In the genomic region with DNA sequence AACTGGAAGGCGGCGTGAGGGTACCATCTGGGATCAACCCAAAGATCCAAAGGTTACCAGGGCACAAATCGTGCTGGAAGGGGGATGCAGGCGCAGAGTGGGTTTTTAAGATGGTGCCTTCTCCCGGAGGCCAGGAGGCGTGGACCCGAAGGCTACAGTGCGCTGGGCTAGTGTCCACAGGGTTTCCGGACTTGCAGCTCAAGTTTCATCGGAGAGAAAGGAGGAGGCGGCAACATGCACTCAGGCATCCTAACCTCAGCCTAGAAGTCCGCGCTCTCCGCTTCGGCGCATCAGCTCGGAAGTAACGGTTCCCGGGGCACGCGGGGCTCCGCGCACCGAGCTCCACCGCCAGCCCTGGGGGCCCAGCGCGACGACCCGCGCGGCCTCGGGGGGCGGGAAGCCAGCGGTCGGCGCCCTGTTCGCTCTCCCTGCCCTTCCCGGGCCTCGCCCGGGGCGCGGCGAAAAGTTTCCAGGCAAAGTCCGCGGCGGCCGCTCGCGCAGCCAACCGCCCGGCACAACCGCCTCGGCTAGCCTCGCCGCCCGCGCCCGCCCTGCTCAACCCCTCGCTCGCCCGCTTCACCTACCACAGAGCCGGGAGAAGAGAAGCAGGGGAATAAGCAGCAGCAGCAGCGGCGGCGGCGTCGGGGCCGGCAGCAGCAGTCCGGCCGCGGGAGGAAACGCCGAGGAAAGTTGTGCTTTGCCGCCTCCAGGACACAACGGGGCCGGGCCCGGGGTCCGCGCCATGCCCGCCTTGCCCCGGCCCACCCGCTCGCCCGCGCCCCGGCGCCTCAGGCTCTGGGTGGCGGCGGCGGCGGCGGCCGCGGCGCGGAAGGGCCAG, we compare ENCODE assay signal across 9 mouse cellular contexts. TPM values are rescaled to one million over a fixed set of nuclear protein-coding genes. Genes with fewer than 3 reads are reported as not detected.
DNase-seq lines count a peak whose midpoint lies in the region; ATAC-seq and TF ChIP-seq lines count a peak whose summit lies in the region.
"Had no signal": no experiment of that assay in that cellular context is flagged by ENCODE, and none has a peak within 500 bp of the region (broad histone marks: within the 10 kb centered on the region; RNA-seq: fewer than 3 reads in every experiment).

No protein-coding gene starts in this region.

- ATAC-seq in embryonic facial prominence, embryonic 11.5 days (replicated peaks; ENCODE audit: insufficient number of reproducible peaks, low FRiP score, low TSS enrichment, low read depth) = peak; percentile 32
- peak; percentile 55 for ATAC-seq in intestine, embryonic 15.5 days
- peak; percentile 17 for ATAC-seq in limb, embryonic 14.5 days (ENCODE audit: low FRiP score, low read depth)
- ATAC-seq in midbrain, embryonic 16.5 days = peak; percentile 37

- peak overlapping the region; percentile 85 for H3K27ac ChIP-seq in layer of hippocampus, adult 2 months
- peak overlapping the region; percentile 89 for H3K27ac ChIP-seq in embryonic facial prominence, embryonic 11.5 days (replicated peaks; ENCODE audit: low read depth, low read length)
- H3K27ac ChIP-seq in intestine, embryonic 15.5 days = peak overlapping the region; percentile 98
- peak overlapping the region; percentile 93 for H3K27ac ChIP-seq in limb, embryonic 14.5 days (replicated peaks; ENCODE audit: low read depth, low read length)
- peak overlapping the region; percentile 94 for H3K27ac ChIP-seq in midbrain, embryonic 16.5 days (ENCODE audit: low read length)
- peak overlapping the region; percentile 77 for H3K27ac ChIP-seq in testis, adult 2 months (ENCODE audit: control insufficient read depth, insufficient read depth, low read depth, low read length)

- no peaks in the 10 kb centered on the region for H3K36me3 ChIP-seq in embryonic facial prominence, embryonic 11.5 days (replicated peaks; ENCODE audit: control insufficient read depth, insufficient read depth, low read depth, low read length)
- no peaks in the 10 kb centered on the region for H3K36me3 ChIP-seq in intestine, embryonic 15.5 days
- no peaks in the 10 kb centered on the region for H3K36me3 ChIP-seq in limb, embryonic 14.5 days (ENCODE audit: control insufficient read depth, insufficient read depth, low read length)
- no peaks in the 10 kb centered on the region for H3K36me3 ChIP-seq in midbrain, embryonic 16.5 days (ENCODE audit: control insufficient read depth, insufficient read depth, low read length)
- H3K36me3 ChIP-seq in testis, adult 2 months (ENCODE audit: control insufficient read depth, insufficient read depth, low read length) = no peaks in the 10 kb centered on the region
- H3K36me3 ChIP-seq: G1E had no signal

- H3K4me2 ChIP-seq in embryonic facial prominence, embryonic 11.5 days (ENCODE audit: low read depth, low read length) = peak overlapping the region; percentile 54
- peak overlapping the region; percentile 75 for H3K4me2 ChIP-seq in intestine, embryonic 15.5 days (replicated peaks)
- peak overlapping the region; percentile 83 for H3K4me2 ChIP-seq in limb, embryonic 14.5 days (replicated peaks; ENCODE audit: low read depth, low read length, severe bottlenecking)
- peak overlapping the region; percentile 93 for H3K4me2 ChIP-seq in midbrain, embryonic 16.5 days (ENCODE audit: low read length)

- no peaks in the 10 kb centered on the region for H3K27me3 ChIP-seq in embryonic facial prominence, embryonic 11.5 days (ENCODE audit: control insufficient read depth, insufficient read depth, low read length)
- no peaks in the 10 kb centered on the region for H3K27me3 ChIP-seq in intestine, embryonic 15.5 days (replicated peaks)
- H3K27me3 ChIP-seq in limb, embryonic 14.5 days (ENCODE audit: control insufficient read depth, insufficient read depth, low read length) = no peaks in the 10 kb centered on the region
- no peaks in the 10 kb centered on the region for H3K27me3 ChIP-seq in midbrain, embryonic 16.5 days (ENCODE audit: control insufficient read depth, insufficient read depth, low read depth, low read length)
- no peaks in the 10 kb centered on the region for H3K27me3 ChIP-seq in testis, adult 2 months (ENCODE audit: control insufficient read depth, insufficient read depth, low read length)

- TF ChIP-seq POLR2A in limb, embryonic 14.5 days (IDR thresholded peaks at IDR 0.05; ENCODE audit: borderline replicate concordance, extremely low read depth, insufficient read depth, insufficient read length) = no peak
- peak; percentile 49; the same call in 1 of the 2 replicates for TF ChIP-seq POLR2A in testis, adult 2 months (IDR thresholded peaks at IDR 0.05; ENCODE audit: control insufficient read depth, low read depth, low read length)

- TF ChIP-seq CTCF in layer of hippocampus, adult 2 months (conservative IDR thresholded peaks at IDR 0.05) = no peak
- TF ChIP-seq CTCF in testis, adult 2 months (IDR thresholded peaks at IDR 0.05; ENCODE audit: control insufficient read depth, insufficient read depth, insufficient replicate concordance, low read depth, low read length) = no peak

- H3K9me3 ChIP-seq in embryonic facial prominence, embryonic 11.5 days (replicated peaks; ENCODE audit: control insufficient read depth, low read length) = no peaks in the 10 kb centered on the region
- no peaks in the 10 kb centered on the region for H3K9me3 ChIP-seq in intestine, embryonic 15.5 days
- no peaks in the 10 kb centered on the region for H3K9me3 ChIP-seq in limb, embryonic 14.5 days (ENCODE audit: control insufficient read depth, low read length)
- no peaks in the 10 kb centered on the region for H3K9me3 ChIP-seq in midbrain, embryonic 16.5 days (replicated peaks; ENCODE audit: control insufficient read depth, low read length, poor library complexity, severe bottlenecking)

- peak overlapping the region; percentile 96 for H3K9ac ChIP-seq in embryonic facial prominence, embryonic 11.5 days (replicated peaks; ENCODE audit: low read length)
- peak overlapping the region; percentile 90 for H3K9ac ChIP-seq in intestine, embryonic 15.5 days
- peak overlapping the region; percentile 94 for H3K9ac ChIP-seq in limb, embryonic 14.5 days (ENCODE audit: low read depth, low read length, severe bottlenecking)
- H3K9ac ChIP-seq in midbrain, embryonic 16.5 days (ENCODE audit: low read depth, low read length) = peak overlapping the region; percentile 80

- WGBS in embryonic facial prominence, embryonic 11.5 days = 0% methylated on average over 78 of the region's 96 CpGs
- under 1% methylated on average over 92 of the region's 96 CpGs for WGBS in intestine, embryonic 15.5 days
- under 1% methylated on average over 41 of the region's 96 CpGs for WGBS in limb, embryonic 14.5 days
- WGBS in midbrain, embryonic 16.5 days = under 1% methylated on average over 72 of the region's 96 CpGs

- H3K4me1 ChIP-seq in embryonic facial prominence, embryonic 11.5 days (ENCODE audit: control insufficient read depth, insufficient read depth, low read length) = no peaks in the 10 kb centered on the region
- H3K4me1 ChIP-seq in intestine, embryonic 15.5 days (replicated peaks) = no peaks in the 10 kb centered on the region; the same call in 1 of the 2 replicates
- H3K4me1 ChIP-seq in limb, embryonic 14.5 days (ENCODE audit: control insufficient read depth, insufficient read depth, low read length) = peaks cover 8% of the 10 kb centered on the region
- H3K4me1 ChIP-seq in midbrain, embryonic 16.5 days (ENCODE audit: control insufficient read depth, insufficient read depth, low read length) = peaks cover 17% of the 10 kb centered on the region
- H3K4me1 ChIP-seq in testis, adult 2 months (ENCODE audit: control insufficient read depth, insufficient read depth, low read length) = peaks cover 8% of the 10 kb centered on the region

- peak in 1 of 2 experiments; percentile 3 for DNase-seq in layer of hippocampus, adult 2 months (ENCODE audit: low spot score in 2 of 2)
- DNase-seq in layer of hippocampus, adult 9-10 months (ENCODE audit: low spot score) = no peak
- peak; percentile 77 for DNase-seq in embryonic facial prominence, embryonic 11.5 days (ENCODE audit: low spot score)
- peak; percentile 96 for DNase-seq in heart, adult 11 months
- DNase-seq in limb, embryonic 14.5 days (ENCODE audit: low spot score) = peak; percentile 62

- H3K4me3 ChIP-seq in layer of hippocampus, adult 2 months = peak overlapping the region; percentile 82
- H3K4me3 ChIP-seq in embryonic facial prominence, embryonic 11.5 days (ENCODE audit: low read depth, low read length) = peak overlapping the region; percentile 92
- peak overlapping the region; percentile 92 for H3K4me3 ChIP-seq in intestine, embryonic 15.5 days (replicated peaks)
- H3K4me3 ChIP-seq in limb, embryonic 14.5 days (replicated peaks; ENCODE audit: low read length) = peak overlapping the region; percentile 87
- H3K4me3 ChIP-seq in midbrain, embryonic 16.5 days (ENCODE audit: low read depth, low read length) = peak overlapping the region; percentile 79
- H3K4me3 ChIP-seq in testis, adult 2 months (ENCODE audit: control insufficient read depth, low read depth, low read length) = peak overlapping the region; percentile 87

RNA-seq across cellular contexts. Expression of gene Nectin3, which starts 2.1 kb away (rescaled TPM):
- total RNA-seq in layer of hippocampus, adult 2 months (2021) = 10 to 100 TPM; 53.5 to 60.0 TPM
- 40.9 and 44.0 TPM in 2 replicates for polyA plus RNA-seq in embryonic facial prominence, embryonic 11.5 days (2014; fragmentation: Nextera tagmentation; extraction: Ambion mirVana)
- polyA plus RNA-seq in intestine, embryonic 15.5 days (2015; fragmentation: Nextera tagmentation; extraction: Ambion mirVana) = 43.6 and 44.9 TPM in 2 replicates
- polyA plus RNA-seq in limb, embryonic 14.5 days (2012; rRNA removed) = 21.5 and 24.6 TPM in 2 replicates
- polyA plus RNA-seq in limb, embryonic 14.5 days (2014; fragmentation: Nextera tagmentation; extraction: Ambion mirVana) = 38.4 and 38.6 TPM in 2 replicates
- 17.4 and 23.3 TPM in 2 replicates for polyA plus RNA-seq in midbrain, embryonic 16.5 days (2015; fragmentation: Nextera tagmentation; extraction: Ambion mirVana)
- 163 and 197 TPM in 2 replicates for polyA plus RNA-seq in testis, adult 2 months (2012; rRNA removed)
- polyA plus RNA-seq: G1E had no signal
